Mouse (Mus musculus) neural tube, embryonic 12.5 days (tissue): ENCODE measurements at regions not wholly inside any gene's neighbourhood (a gene's known extent, or its start where the extent isn't known, plus 50 kb on each side); places are given as distances from the start of the nearest gene placed in this dataset.
A peak's percentile ranks its signal among the peaks of the same experiment; 100 is the strongest.
"Not testable (repeated sequence)": the region's sequence is repeated elsewhere in the genome, so short reads cannot be mapped to it uniquely, and the experiment has no call there.

Experiments
- ATAC-seq: fragments of 200-750 bp; cut with Nextera tagmentation; 2 replicates; pipeline ENCODE4 v1.8.0; 2017; ENCODE audit warnings: low read depth, mild to moderate bottlenecking, moderate TSS enrichment, moderate library complexity; ENCODE audit not compliant: low FRiP score
- H3K27ac ChIP-seq: fragments of 300-500 bp; sonication (generic); 2 replicates; pipeline ENCODE4 v1.5.1; 2016
- H3K27me3 ChIP-seq: fragments of 300-500 bp; sonication (generic); replicated peaks from 2 replicates; pipeline ENCODE4 v1.6.1; 2016; ENCODE audit warnings: mild to moderate bottlenecking
- H3K36me3 ChIP-seq: fragments of 300-500 bp; sonication (generic); 2 replicates; pipeline ENCODE4 v1.6.1; 2016; ENCODE audit warnings: mild to moderate bottlenecking
- H3K4me1 ChIP-seq: fragments of 300-500 bp; sonication (generic); 2 replicates; pipeline ENCODE4 v1.6.1; 2016
- H3K4me2 ChIP-seq: fragments of 300-500 bp; sonication (generic); replicated peaks from 2 replicates; pipeline ENCODE4 v1.6.1; 2016; ENCODE audit warnings: mild to moderate bottlenecking
- H3K4me3 ChIP-seq: fragments of 300-500 bp; sonication (generic); 2 replicates; pipeline ENCODE4 v1.5.1; 2016
- H3K9ac ChIP-seq: fragments of 300-500 bp; sonication (generic); 2 replicates; pipeline ENCODE4 v1.6.1; 2016; ENCODE audit warnings: mild to moderate bottlenecking
- H3K9me3 ChIP-seq: fragments of 300-500 bp; sonication (generic); 2 replicates; pipeline ENCODE4 v1.6.1; 2016; ENCODE audit warnings: mild to moderate bottlenecking
- WGBS: fragments of 180-500 bp; shearing (Covaris S2); methylation state at CpG from one replicate; pipeline ENCODE4 v1.1.7; 2016; 5-methylcytosine and 5-hydroxymethylcytosine counted together

- Histone ChIP-seq H3K27ac (no peak overlapping the region), H3K9me3 (no peaks in the 10 kb centered on the region), H3K4me1 (no peaks in the 10 kb centered on the region), H3K9ac (no peak overlapping the region), H3K4me2 (no peak overlapping the region), H3K36me3 (no peaks in the 10 kb centered on the region), H3K4me3 (no peak overlapping the region), H3K27me3 (no peaks in the 10 kb centered on the region)
- WGBS = 77% methylated on average over 2 of the region's 2 CpGs
- ATAC-seq = no peak
These were observed 209.5 kb downstream of the Tbl1xr1 start for GRCm38 (mm10) chr3:22285904-22286303.

- Histone ChIP-seq H3K27ac (no peak overlapping the region), H3K4me3 (no peak overlapping the region), H3K9ac (no peak overlapping the region), H3K36me3 (no peaks in the 10 kb centered on the region), H3K4me2 (no peak overlapping the region), H3K27me3 (no peaks in the 10 kb centered on the region), H3K4me1 (no peaks in the 10 kb centered on the region), H3K9me3 (no peaks in the 10 kb centered on the region)
- WGBS = 87% methylated on average over 3 of the region's 3 CpGs
- no peak for ATAC-seq
These were observed 217.0 kb downstream of the Tbl1xr1 start for GRCm38 (mm10) chr3:22293466-22293865.

GRCm38 (mm10) chr3:22294081-22294480, 217.6 kb downstream of the Tbl1xr1 start:
- not testable (repeated sequence) for H3K4me3 ChIP-seq, H3K4me2 ChIP-seq, H3K27me3 ChIP-seq, H3K36me3 ChIP-seq, H3K27ac ChIP-seq, H3K9me3 ChIP-seq, ATAC-seq, H3K4me1 ChIP-seq, H3K9ac ChIP-seq
- 94% methylated on average over 1 of the region's 1 CpGs for WGBS

- H3K9me3 ChIP-seq, H3K27me3 ChIP-seq, H3K4me1 ChIP-seq, ATAC-seq, H3K36me3 ChIP-seq, H3K4me2 ChIP-seq, H3K9ac ChIP-seq, H3K4me3 ChIP-seq, H3K27ac ChIP-seq: not testable (repeated sequence)
- WGBS = 81% methylated on average over 1 of the region's 1 CpGs
These were observed 220.5 kb downstream of the Tbl1xr1 start for GRCm38 (mm10) chr3:22296925-22297324.

GRCm38 (mm10) chr3:22297831-22298230, 221.4 kb downstream of the Tbl1xr1 start:
- H3K36me3 ChIP-seq, ATAC-seq, H3K4me2 ChIP-seq, H3K9ac ChIP-seq, H3K27ac ChIP-seq, H3K9me3 ChIP-seq, H3K4me3 ChIP-seq, H3K27me3 ChIP-seq, H3K4me1 ChIP-seq: not testable (repeated sequence)
- 89% methylated on average over 1 of the region's 1 CpGs for WGBS

- H3K4me3 ChIP-seq = no peak overlapping the region
- 84% methylated on average over 5 of the region's 5 CpGs for WGBS
- ATAC-seq = no peak
These were observed 224.1 kb downstream of the Tbl1xr1 start for GRCm38 (mm10) chr3:22300553-22300952.

GRCm38 (mm10) chr3:22301991-22302517, 225.6 kb downstream of the Tbl1xr1 start:
- WGBS = 63% methylated on average over 5 of the region's 5 CpGs
- no peak overlapping the region for H3K4me2 ChIP-seq
- no peaks in the 10 kb centered on the region for H3K27me3 ChIP-seq
- H3K27ac ChIP-seq = no peak overlapping the region
- no peak for ATAC-seq
- H3K4me3 ChIP-seq = no peak overlapping the region
- no peaks in the 10 kb centered on the region for H3K4me1 ChIP-seq
- H3K36me3 ChIP-seq = no peaks in the 10 kb centered on the region
- no peak overlapping the region for H3K9ac ChIP-seq
- H3K9me3 ChIP-seq = no peaks in the 10 kb centered on the region

More at GRCm38 (mm10) chr3:22300553-22300952, 224.1 kb downstream of the Tbl1xr1 start:
- H3K27me3 ChIP-seq = no peaks in the 10 kb centered on the region
- H3K4me2 ChIP-seq = no peak overlapping the region
- H3K9me3 ChIP-seq = no peaks in the 10 kb centered on the region
- no peak overlapping the region for H3K9ac ChIP-seq
- no peak overlapping the region for H3K27ac ChIP-seq
- no peaks in the 10 kb centered on the region for H3K36me3 ChIP-seq
- no peaks in the 10 kb centered on the region for H3K4me1 ChIP-seq

- no peaks in the 10 kb centered on the region for H3K27me3 ChIP-seq
- no peak for ATAC-seq
- H3K9me3 ChIP-seq = no peaks in the 10 kb centered on the region
- WGBS = 21% methylated on average over 1 of the region's 1 CpGs
- no peak overlapping the region for H3K27ac ChIP-seq
- no peak overlapping the region for H3K4me2 ChIP-seq
- no peaks in the 10 kb centered on the region for H3K36me3 ChIP-seq
- H3K9ac ChIP-seq = no peak overlapping the region
- H3K4me3 ChIP-seq = no peak overlapping the region
- H3K4me1 ChIP-seq = no peaks in the 10 kb centered on the region
These were observed 227.7 kb downstream of the Tbl1xr1 start for GRCm38 (mm10) chr3:22304145-22304544.

GRCm38 (mm10) chr3:22306624-22307023, 230.2 kb downstream of the Tbl1xr1 start:
- no peak for ATAC-seq

GRCm38 (mm10) chr3:22308962-22309361, 232.5 kb downstream of the Tbl1xr1 start:
- Histone ChIP-seq H3K9ac (no peak overlapping the region), H3K27me3 (no peaks in the 10 kb centered on the region), H3K4me3 (no peak overlapping the region), H3K27ac (no peak overlapping the region), H3K36me3 (no peaks in the 10 kb centered on the region), H3K4me1 (no peaks in the 10 kb centered on the region), H3K4me2 (no peak overlapping the region), H3K9me3 (no peaks in the 10 kb centered on the region)
- peak; percentile 53 for ATAC-seq
- 16% methylated on average over 4 of the region's 4 CpGs for WGBS

More at GRCm38 (mm10) chr3:22306624-22307023, 230.2 kb downstream of the Tbl1xr1 start:
- Histone ChIP-seq H3K4me1 (no peaks in the 10 kb centered on the region), H3K9me3 (no peaks in the 10 kb centered on the region), H3K27me3 (no peaks in the 10 kb centered on the region), H3K9ac (no peak overlapping the region), H3K4me2 (no peak overlapping the region), H3K4me3 (no peak overlapping the region), H3K27ac (no peak overlapping the region), H3K36me3 (no peaks in the 10 kb centered on the region)
- 74% methylated on average over 4 of the region's 4 CpGs for WGBS

GRCm38 (mm10) chr3:22316466-22317185, 240.2 kb downstream of the Tbl1xr1 start:
- Histone ChIP-seq H3K27me3 (no peaks in the 10 kb centered on the region), H3K9me3 (no peaks in the 10 kb centered on the region), H3K4me1 (no peaks in the 10 kb centered on the region), H3K27ac (no peak overlapping the region), H3K9ac (no peak overlapping the region), H3K4me2 (no peak overlapping the region), H3K4me3 (no peak overlapping the region), H3K36me3 (no peaks in the 10 kb centered on the region)
- WGBS = 86% methylated on average over 10 of the region's 10 CpGs
- no peak for ATAC-seq

- WGBS = 100% methylated on average over 1 of the region's 1 CpGs
- not testable (repeated sequence) for H3K36me3 ChIP-seq
These were observed 244.0 kb downstream of the Tbl1xr1 start for GRCm38 (mm10) chr3:22320425-22320824.

GRCm38 (mm10) chr3:22331240-22331639, 254.8 kb downstream of the Tbl1xr1 start:
- no peak overlapping the region for H3K4me3 ChIP-seq
- no peak overlapping the region for H3K9ac ChIP-seq
- WGBS = 84% methylated on average over 1 of the region's 1 CpGs
- H3K27me3 ChIP-seq = no peaks in the 10 kb centered on the region
- H3K4me2 ChIP-seq = no peak overlapping the region
- no peak for ATAC-seq
- no peak overlapping the region for H3K27ac ChIP-seq
- H3K36me3 ChIP-seq = no peaks in the 10 kb centered on the region
- no peaks in the 10 kb centered on the region for H3K4me1 ChIP-seq
- no peaks in the 10 kb centered on the region for H3K9me3 ChIP-seq

More at GRCm38 (mm10) chr3:22320425-22320824, 244.0 kb downstream of the Tbl1xr1 start:
- not testable (repeated sequence) for H3K4me3 ChIP-seq, ATAC-seq, H3K4me1 ChIP-seq, H3K4me2 ChIP-seq, H3K27ac ChIP-seq, H3K9me3 ChIP-seq, H3K27me3 ChIP-seq, H3K9ac ChIP-seq
